Mouse (Mus musculus): ENCODE results near the gene Nfib. TPM values are rescaled to one million over a fixed set of nuclear protein-coding genes. Genes with fewer than 3 reads are reported as not detected.
A peak's percentile ranks its signal among the peaks of the same experiment; 100 is the strongest.

Gene Nfib
- polyA plus RNA-seq, 1 experiment from 2014 or later = 58.4 TPM

GRCm38 (mm10) chr4:82390545-82390944 is 315.0 kb downstream of the Nfib start:
- Histone ChIP-seq H3K36me3 (ENCODE audit: control insufficient read depth, insufficient read depth, low read length) (no peaks in the 10 kb centered on the region), H3K9me3 (ENCODE audit: control insufficient read depth, low read length) (no peaks in the 10 kb centered on the region), H3K4me1 (replicated peaks; ENCODE audit: control insufficient read depth, insufficient read depth, low read length) (no peaks in the 10 kb centered on the region; the same call in 1 of the 2 replicates), H3K27me3 (ENCODE audit: control insufficient read depth, insufficient read depth, low read length) (no peaks in the 10 kb centered on the region), H3K4me3 (ENCODE audit: low read depth, low read length) (no peak overlapping the region), H3K27ac (ENCODE audit: low read depth, low read length) (no peak overlapping the region), H3K9ac (ENCODE audit: low read length) (no peak overlapping the region), H3K4me2 (ENCODE audit: low read depth, low read length, severe bottlenecking) (no peak overlapping the region)
- DNase-seq (ENCODE audit: low spot score) (no peak), ATAC-seq (replicated peaks; ENCODE audit: low FRiP score) (no peak)
- WGBS = 57% methylated on average over 2 of the region's 2 CpGs

GRCm38 (mm10) chr4:82389876-82390275 is 315.7 kb downstream of the Nfib start:
- Histone ChIP-seq H3K9me3 (ENCODE audit: control insufficient read depth, low read length) (no peaks in the 10 kb centered on the region), H3K36me3 (ENCODE audit: control insufficient read depth, insufficient read depth, low read length) (no peaks in the 10 kb centered on the region), H3K27me3 (ENCODE audit: control insufficient read depth, insufficient read depth, low read length) (no peaks in the 10 kb centered on the region), H3K4me3 (ENCODE audit: low read depth, low read length) (no peak overlapping the region), H3K4me1 (replicated peaks; ENCODE audit: control insufficient read depth, insufficient read depth, low read length) (no peaks in the 10 kb centered on the region; the same call in 1 of the 2 replicates), H3K27ac (ENCODE audit: low read depth, low read length) (no peak overlapping the region), H3K4me2 (ENCODE audit: low read depth, low read length, severe bottlenecking) (no peak overlapping the region), H3K9ac (ENCODE audit: low read length) (no peak overlapping the region)
- WGBS = 82% methylated on average over 1 of the region's 1 CpGs
- DNase-seq (ENCODE audit: low spot score) (no peak), ATAC-seq (replicated peaks; ENCODE audit: low FRiP score) (no peak)

- ATAC-seq (replicated peaks; ENCODE audit: low FRiP score) (no peak), DNase-seq (ENCODE audit: low spot score) (no peak)
- no peak overlapping the region for H3K9ac ChIP-seq (ENCODE audit: low read length)
- H3K27me3 ChIP-seq (ENCODE audit: control insufficient read depth, insufficient read depth, low read length) = no peaks in the 10 kb centered on the region
- 91% methylated on average over 4 of the region's 4 CpGs for WGBS
- H3K4me2 ChIP-seq (ENCODE audit: low read depth, low read length, severe bottlenecking) = no peak overlapping the region
- H3K36me3 ChIP-seq (ENCODE audit: control insufficient read depth, insufficient read depth, low read length) = no peaks in the 10 kb centered on the region
- H3K4me3 ChIP-seq (ENCODE audit: low read depth, low read length) = no peak overlapping the region
- no peak overlapping the region for H3K27ac ChIP-seq (ENCODE audit: low read depth, low read length)
- no peaks in the 10 kb centered on the region for H3K9me3 ChIP-seq (ENCODE audit: control insufficient read depth, low read length)
- H3K4me1 ChIP-seq (replicated peaks; ENCODE audit: control insufficient read depth, insufficient read depth, low read length) = peaks cover 5% of the 10 kb centered on the region; the same call in 1 of the 2 replicates
Observed at GRCm38 (mm10) chr4:82387620-82388019, 317.9 kb downstream of the Nfib start.

DNA sequence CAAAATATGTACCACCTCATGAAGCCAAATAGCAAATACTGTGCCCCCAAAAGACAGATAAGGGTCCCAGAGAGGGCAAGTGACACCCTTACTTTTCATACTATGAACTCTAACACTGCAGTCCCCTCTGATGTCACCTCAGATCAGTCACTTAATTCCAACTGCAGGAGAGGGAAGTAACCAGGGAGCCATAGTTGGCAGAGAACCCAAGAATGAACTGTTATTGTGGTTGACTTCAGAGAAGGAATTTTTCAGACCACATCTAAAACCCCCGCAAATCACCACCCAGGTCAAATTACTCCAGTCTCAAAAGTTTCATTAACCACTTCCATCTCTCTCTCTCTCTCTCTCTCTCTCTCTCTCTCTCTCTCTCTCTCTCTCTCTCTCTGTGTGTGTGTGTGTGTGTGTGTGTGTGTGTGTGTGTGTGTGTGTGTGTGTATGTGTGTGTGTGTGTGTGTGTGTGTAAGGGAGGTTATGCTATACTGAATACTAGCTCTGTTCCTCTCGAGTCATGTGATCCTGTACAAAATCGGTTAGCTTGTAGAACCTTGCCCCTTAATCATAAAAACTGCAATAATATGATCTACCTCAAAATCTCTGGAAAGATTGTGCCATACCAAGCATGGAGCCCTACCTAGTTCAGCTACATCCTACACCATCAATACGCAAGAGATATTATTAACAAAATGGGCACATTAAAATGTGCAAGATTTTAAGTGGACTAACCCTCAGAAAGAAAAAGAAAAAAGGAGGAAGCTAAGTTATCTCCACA is 319.1 kb downstream of the Nfib start:
- H3K36me3 ChIP-seq (ENCODE audit: control insufficient read depth, insufficient read depth, low read length) = no peaks in the 10 kb centered on the region
- ATAC-seq (replicated peaks; ENCODE audit: low FRiP score) (no peak), DNase-seq (ENCODE audit: low spot score) (no peak)
- no peaks in the 10 kb centered on the region for H3K27me3 ChIP-seq (ENCODE audit: control insufficient read depth, insufficient read depth, low read length)
- no peaks in the 10 kb centered on the region for H3K9me3 ChIP-seq (ENCODE audit: control insufficient read depth, low read length)
- no peak overlapping the region for H3K4me3 ChIP-seq (ENCODE audit: low read depth, low read length)
- no peak overlapping the region for H3K27ac ChIP-seq (ENCODE audit: low read depth, low read length)
- H3K9ac ChIP-seq (ENCODE audit: low read length) = no peak overlapping the region
- 85% methylated on average over 4 of the region's 4 CpGs for WGBS
- no peak overlapping the region for H3K4me2 ChIP-seq (ENCODE audit: low read depth, low read length, severe bottlenecking)
- H3K4me1 ChIP-seq (replicated peaks; ENCODE audit: control insufficient read depth, insufficient read depth, low read length) = peaks cover 5% of the 10 kb centered on the region; the same call in 1 of the 2 replicates

DNA sequence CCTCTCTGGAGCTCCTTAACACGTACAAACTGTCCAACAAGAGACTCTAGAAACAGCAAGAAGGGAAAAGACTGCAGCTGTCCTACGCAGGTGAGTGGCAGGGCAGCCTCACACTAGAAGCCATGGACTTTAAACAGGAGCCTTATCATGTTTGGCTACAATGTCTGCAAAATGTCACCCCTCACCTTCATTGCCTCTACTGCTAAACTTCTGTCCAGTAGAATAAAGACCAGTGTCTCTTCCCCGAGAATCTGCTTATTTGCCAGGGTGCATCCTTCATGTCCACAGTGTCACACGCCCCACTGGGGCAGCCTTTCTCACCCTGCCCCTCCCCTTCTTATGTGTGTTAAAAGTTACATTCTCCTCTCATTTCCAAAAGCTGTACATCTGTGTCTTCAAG is 319.9 kb downstream of the Nfib start:
- no peaks in the 10 kb centered on the region for H3K9me3 ChIP-seq (ENCODE audit: control insufficient read depth, low read length)
- WGBS = 83% methylated on average over 4 of the region's 4 CpGs
- H3K27ac ChIP-seq (ENCODE audit: low read depth, low read length) = no peak overlapping the region
- H3K4me3 ChIP-seq (ENCODE audit: low read depth, low read length) = no peak overlapping the region
- H3K4me1 ChIP-seq (replicated peaks; ENCODE audit: control insufficient read depth, insufficient read depth, low read length) = peaks cover 5% of the 10 kb centered on the region; the same call in 1 of the 2 replicates
- ATAC-seq (replicated peaks; ENCODE audit: low FRiP score) = no peak
- H3K9ac ChIP-seq (ENCODE audit: low read length) = no peak overlapping the region
- DNase-seq (ENCODE audit: low spot score) = no peak
- no peaks in the 10 kb centered on the region for H3K36me3 ChIP-seq (ENCODE audit: control insufficient read depth, insufficient read depth, low read length)
- H3K4me2 ChIP-seq (ENCODE audit: low read depth, low read length, severe bottlenecking) = no peak overlapping the region
- no peaks in the 10 kb centered on the region for H3K27me3 ChIP-seq (ENCODE audit: control insufficient read depth, insufficient read depth, low read length)

DNA sequence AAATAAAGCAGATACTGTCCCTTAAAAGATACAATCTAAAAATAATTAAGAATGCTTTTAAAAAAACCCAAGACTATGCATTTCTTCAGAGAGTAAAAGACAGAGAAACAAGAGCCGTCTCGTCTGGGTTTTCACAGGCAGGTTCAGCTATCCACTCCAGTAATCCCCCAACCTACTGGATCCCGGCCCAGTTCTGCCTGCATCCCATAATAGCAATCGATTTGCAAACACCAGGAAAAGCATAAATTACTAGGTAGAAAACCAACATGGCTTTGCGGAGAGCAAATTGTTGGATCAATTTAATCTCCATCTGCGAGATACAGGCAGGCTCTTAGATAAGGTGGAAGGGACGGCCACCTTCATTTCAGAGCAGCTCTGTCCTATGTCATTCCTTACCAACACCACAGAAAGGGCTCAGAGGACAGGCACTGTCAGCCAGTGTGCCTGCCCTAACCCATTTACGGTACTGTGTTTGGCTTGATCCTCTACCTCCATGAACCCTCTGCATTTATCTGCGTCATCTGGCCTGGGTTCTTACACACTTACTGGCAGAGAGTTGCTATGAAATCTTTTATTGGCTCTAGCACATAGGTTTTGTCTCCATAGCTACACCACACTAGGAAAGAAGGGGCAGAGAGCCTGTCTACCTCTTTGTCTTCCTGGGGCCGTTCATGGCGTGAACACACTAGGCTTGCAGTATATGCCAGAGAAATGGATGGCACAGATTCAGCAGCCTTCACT is 321.4 kb downstream of the Nfib start:
- peaks cover 5% of the 10 kb centered on the region; the same call in 1 of the 2 replicates for H3K4me1 ChIP-seq (replicated peaks; ENCODE audit: control insufficient read depth, insufficient read depth, low read length)
- ATAC-seq (replicated peaks; ENCODE audit: low FRiP score) (no peak), DNase-seq (ENCODE audit: low spot score) (no peak)
- H3K4me3 ChIP-seq (ENCODE audit: low read depth, low read length) = no peak overlapping the region
- H3K9ac ChIP-seq (ENCODE audit: low read length) = no peak overlapping the region
- H3K36me3 ChIP-seq (ENCODE audit: control insufficient read depth, insufficient read depth, low read length) = no peaks in the 10 kb centered on the region
- no peaks in the 10 kb centered on the region for H3K9me3 ChIP-seq (ENCODE audit: control insufficient read depth, low read length)
- no peak overlapping the region for H3K4me2 ChIP-seq (ENCODE audit: low read depth, low read length, severe bottlenecking)
- H3K27me3 ChIP-seq (ENCODE audit: control insufficient read depth, insufficient read depth, low read length) = no peaks in the 10 kb centered on the region
- WGBS = 82% methylated on average over 11 of the region's 11 CpGs
- H3K27ac ChIP-seq (ENCODE audit: low read depth, low read length) = peak overlapping the region; percentile 46; the same call in 1 of the 2 replicates

DNA sequence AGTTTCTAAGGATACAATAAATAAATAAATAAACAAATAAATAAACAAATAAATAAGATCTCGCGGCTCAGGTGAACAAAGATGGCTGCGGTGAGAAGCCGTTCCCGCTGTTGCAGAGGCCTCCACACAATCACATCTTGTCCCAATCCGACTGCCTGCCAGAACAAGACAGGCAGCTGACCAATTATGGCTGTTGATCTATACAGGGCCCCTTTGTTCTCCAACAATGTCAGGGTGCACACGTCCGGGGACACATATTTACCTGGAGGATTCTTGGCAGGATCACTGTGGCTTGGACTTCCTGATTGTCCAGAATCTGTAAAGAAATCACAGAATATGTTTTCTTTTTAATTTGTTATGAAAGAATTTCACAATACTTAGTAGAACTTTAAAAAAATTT is 322.2 kb downstream of the Nfib start:
- H3K4me3 ChIP-seq (ENCODE audit: low read depth, low read length) = no peak overlapping the region
- WGBS = 64% methylated on average over 8 of the region's 8 CpGs
- H3K27ac ChIP-seq (ENCODE audit: low read depth, low read length) = no peak overlapping the region
- ATAC-seq (replicated peaks; ENCODE audit: low FRiP score) (no peak; the same call in 1 of the 2 replicates), DNase-seq (ENCODE audit: low spot score) (no peak)
- H3K36me3 ChIP-seq (ENCODE audit: control insufficient read depth, insufficient read depth, low read length) = no peaks in the 10 kb centered on the region
- no peaks in the 10 kb centered on the region for H3K9me3 ChIP-seq (ENCODE audit: control insufficient read depth, low read length)
- H3K4me1 ChIP-seq (replicated peaks; ENCODE audit: control insufficient read depth, insufficient read depth, low read length) = peaks cover 5% of the 10 kb centered on the region; the same call in 1 of the 2 replicates
- H3K27me3 ChIP-seq (ENCODE audit: control insufficient read depth, insufficient read depth, low read length) = no peaks in the 10 kb centered on the region
- no peak overlapping the region for H3K9ac ChIP-seq (ENCODE audit: low read length)
- H3K4me2 ChIP-seq (ENCODE audit: low read depth, low read length, severe bottlenecking) = no peak overlapping the region

- Histone ChIP-seq H3K9ac (ENCODE audit: low read length) (no peak overlapping the region), H3K9me3 (ENCODE audit: control insufficient read depth, low read length) (no peaks in the 10 kb centered on the region), H3K4me1 (replicated peaks; ENCODE audit: control insufficient read depth, insufficient read depth, low read length) (peaks cover 5% of the 10 kb centered on the region; the same call in 1 of the 2 replicates), H3K36me3 (ENCODE audit: control insufficient read depth, insufficient read depth, low read length) (no peaks in the 10 kb centered on the region), H3K27me3 (ENCODE audit: control insufficient read depth, insufficient read depth, low read length) (no peaks in the 10 kb centered on the region), H3K27ac (ENCODE audit: low read depth, low read length) (no peak overlapping the region), H3K4me2 (ENCODE audit: low read depth, low read length, severe bottlenecking) (no peak overlapping the region), H3K4me3 (ENCODE audit: low read depth, low read length) (no peak overlapping the region)
- DNase-seq (ENCODE audit: low spot score) = no peak
- 32% methylated on average over 1 of the region's 1 CpGs for WGBS
- peak; percentile 51; the same call in 1 of the 2 replicates for ATAC-seq (replicated peaks; ENCODE audit: low FRiP score)
Observed at GRCm38 (mm10) chr4:82381786-82382185, 323.8 kb downstream of the Nfib start.
